Mouse (Mus musculus) G1E (cell line): ENCODE data around the gene Prrg4. TPM values are rescaled to one million over a fixed set of nuclear protein-coding genes. Genes with fewer than 3 reads are reported as not detected.
"Not testable (repeated sequence)": the region's sequence is repeated elsewhere in the genome, so short reads cannot be mapped to it uniquely, and the experiment has no call there.

Experiments
- ATAC-seq: 2 replicates; pipeline ENCODE4 v1.8.0; 2016; ENCODE audit warnings: mild to moderate bottlenecking; ENCODE audit not compliant: insufficient number of reproducible peaks, poor library complexity, low FRiP score, severe bottlenecking; ENCODE audit errors: extremely low read depth
- DNase-seq: peaks from one replicate; pipeline ENCODE4 v3.0.0; 2012; ENCODE audit warnings: low spot score
- H3K27me3 ChIP-seq: 2 replicates; pipeline ENCODE4 v1.6.1; 2012; ENCODE audit warnings: mild to moderate bottlenecking, low read length, inconsistent platforms; ENCODE audit not compliant: insufficient read depth
- H3K36me3 ChIP-seq: replicated peaks from 2 replicates; pipeline ENCODE3; 2012; ENCODE audit warnings: mild to moderate bottlenecking, inconsistent platforms
- H3K4me1 ChIP-seq: 2 replicates; pipeline ENCODE4 v1.6.1; 2012; ENCODE audit warnings: low read depth, low read length, inconsistent platforms, mixed read lengths; ENCODE audit not compliant: insufficient read depth
- H3K4me3 ChIP-seq: 2 replicates; pipeline ENCODE4 v1.5.1; 2012; ENCODE audit warnings: low read depth, mild to moderate bottlenecking, inconsistent platforms, low read length, moderate library complexity, mixed read lengths
- H3K9me3 ChIP-seq: replicated peaks from 2 replicates; pipeline ENCODE4 v1.6.1; 2012; ENCODE audit warnings: inconsistent platforms
- CTCF ChIP-seq: IDR thresholded peaks from 2 replicates; pipeline ENCODE4 v1.5.1; 2012; ENCODE audit warnings: low read depth, low read length, inconsistent platforms, mixed read lengths
- GATA1 ChIP-seq: IDR thresholded peaks from 2 replicates; pipeline ENCODE4 v1.6.1; 2012; ENCODE audit warnings: borderline replicate concordance, low read length, inconsistent platforms, mixed read lengths
- GATA2 ChIP-seq: IDR thresholded peaks from 2 replicates; pipeline ENCODE4 v1.6.1; 2012; ENCODE audit warnings: low read depth, low read length, inconsistent platforms, borderline replicate concordance
- POLR2AphosphoS5 ChIP-seq: IDR thresholded peaks from 2 replicates; pipeline ENCODE4 v1.6.1; 2012; ENCODE audit warnings: low read depth, low read length, inconsistent platforms; ENCODE audit not compliant: insufficient replicate concordance
- TAL1 ChIP-seq: conservative IDR thresholded peaks from 2 replicates; pipeline ENCODE4 v1.6.1; 2012; ENCODE audit warnings: low read depth, low read length, inconsistent platforms, mixed read lengths
- polyA plus RNA-seq: library from polyadenylated mRNA; stranded (reverse); fragments of >175 nt; gene quantifications from 2 replicates; pipeline ENCODE4 v1.2.3, GENCODE M21; 2012
- total RNA-seq, 2 experiments: library from RNA; stranded (forward) in 1 of 2; stranded (reverse) in 1 of 2; fragments of 200-1000 nt in 1 of 2; fragments of >200 nt in 1 of 2; fragmentation: Nextera tagmentation in 1 of 2; gene quantifications; 2 replicates each; pipeline ENCODE4 v1.2.3; 2014 to 2017

Gene Prrg4
- total and polyA plus RNA-seq, 3 experiments, result 0.05 TPM; not detected in 2

- H3K9me3 ChIP-seq, result no peaks in the 10 kb centered on the region
- no peaks in the 10 kb centered on the region for H3K4me1 ChIP-seq
- no peak for ATAC-seq
- TF ChIP-seq CTCF (no peak), GATA1 (no peak), POLR2AphosphoS5 (no peak), GATA2 (no peak), TAL1 (no peak)
- DNase-seq, result no peak
- H3K27me3 ChIP-seq, result peaks cover 11% of the 10 kb centered on the region
- H3K36me3 ChIP-seq, result no peaks in the 10 kb centered on the region
- H3K4me3 ChIP-seq, result no peak overlapping the region
These were observed 23.5 kb downstream of the Prrg4 start for GRCm38 (mm10) chr2:104826191-104826590.

DNA sequence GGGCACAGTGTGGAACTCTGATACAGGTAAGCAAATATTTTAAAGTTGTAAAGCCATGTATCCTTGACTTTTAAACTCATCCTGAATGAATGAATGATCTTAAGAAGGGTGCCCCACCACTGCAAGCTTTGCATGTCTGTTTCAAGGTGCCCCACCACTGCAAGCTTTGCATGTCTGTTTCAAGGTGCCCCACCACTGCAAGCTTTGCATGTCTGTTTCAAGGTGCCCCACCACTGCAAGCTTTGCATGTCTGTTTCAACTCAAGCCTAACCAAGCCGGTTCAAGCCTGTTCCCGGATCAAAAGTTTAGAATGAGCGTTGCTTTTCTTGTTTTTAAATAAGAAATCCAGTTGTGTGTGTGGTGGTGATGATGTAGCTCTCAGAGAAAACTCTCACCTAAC lies 30.9 kb downstream of the Prrg4 start:
- Histone ChIP-seq H3K27me3 (peaks cover 16% of the 10 kb centered on the region), H3K4me1 (peaks cover 33% of the 10 kb centered on the region)
- not testable (repeated sequence) for H3K36me3 ChIP-seq, H3K4me3 ChIP-seq, ATAC-seq, H3K9me3 ChIP-seq, DNase-seq

DNA sequence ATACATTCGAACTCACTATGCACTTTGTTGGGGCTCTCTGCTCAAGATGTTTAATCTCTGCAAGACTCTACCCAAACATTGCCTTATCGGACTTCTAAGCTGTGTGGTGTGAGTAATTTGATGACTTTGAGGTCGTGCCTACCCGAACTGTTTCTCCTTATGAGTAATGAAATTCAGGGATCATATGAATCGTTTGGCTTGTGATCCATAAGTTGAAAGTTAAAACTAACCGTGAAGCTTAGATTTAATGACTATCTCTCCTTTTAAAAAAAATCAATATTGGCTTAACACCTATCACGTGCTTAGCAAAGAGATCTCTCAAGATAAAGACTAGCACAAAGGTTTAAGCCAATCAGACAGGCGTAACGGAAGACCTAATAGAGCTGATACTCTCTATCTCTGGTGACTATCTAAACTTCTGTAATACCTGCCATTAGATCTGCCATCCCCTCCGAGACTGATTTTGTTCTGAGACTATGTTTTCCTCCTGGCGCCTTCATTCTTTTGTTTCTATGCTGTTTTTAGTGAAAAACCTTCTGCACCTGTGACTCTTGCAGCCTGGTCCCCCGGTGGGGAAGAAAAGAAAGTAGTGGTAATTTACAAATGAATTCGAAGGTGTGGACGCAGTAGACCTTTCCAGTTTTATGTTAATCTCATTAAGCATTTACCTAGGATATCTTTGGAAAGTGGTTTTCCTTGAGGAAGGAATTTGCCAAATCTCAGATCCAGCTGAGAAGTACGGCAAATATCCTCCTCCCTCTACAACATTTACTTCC lies 31.9 kb downstream of the Prrg4 start:
- Histone ChIP-seq H3K4me3 (peak overlapping the region; percentile 79), H3K4me1 (peaks cover 33% of the 10 kb centered on the region), H3K36me3 (no peaks in the 10 kb centered on the region), H3K27me3 (peaks cover 7% of the 10 kb centered on the region), H3K9me3 (no peaks in the 10 kb centered on the region)
- ATAC-seq (no peak), DNase-seq (no peak)
- TF ChIP-seq TAL1 (no peak), POLR2AphosphoS5 (no peak), CTCF (no peak)

- H3K27me3 ChIP-seq, result peaks cover 7% of the 10 kb centered on the region
- TF ChIP-seq TAL1 (no peak), GATA1 (no peak), GATA2 (no peak), CTCF (no peak), POLR2AphosphoS5 (no peak)
- DNase-seq, result peak; percentile 75
- peaks cover 33% of the 10 kb centered on the region for H3K4me1 ChIP-seq
- peak; percentile 67 for ATAC-seq
- no peaks in the 10 kb centered on the region for H3K36me3 ChIP-seq
- H3K4me3 ChIP-seq, result peak overlapping the region; percentile 79
- no peaks in the 10 kb centered on the region for H3K9me3 ChIP-seq
These were observed 32.7 kb downstream of the Prrg4 start for GRCm38 (mm10) chr2:104816866-104817439.

- Histone ChIP-seq H3K4me3 (peak within 1 kb of the TSS; percentile 79), H3K27me3 (peaks cover 7% of the 10 kb centered on the region), H3K9me3 (no peaks in the 10 kb centered on the region), H3K36me3 (no peaks in the 10 kb centered on the region), H3K4me1 (peaks cover 33% of the 10 kb centered on the region)
- DNase-seq, result no peak
- ATAC-seq, result no peak
- TF ChIP-seq CTCF, result no peak
- TF ChIP-seq GATA1, result no peak
- no peak for TF ChIP-seq POLR2AphosphoS5
- no peak for TF ChIP-seq GATA2
- no peak for TF ChIP-seq TAL1
These were observed 33.3 kb downstream of the Prrg4 start, which contains the start of gene Qser1 for GRCm38 (mm10) chr2:104816371-104816827. Gene Qser1, minus strand, starts transcription at chr2:104816760.

DNA sequence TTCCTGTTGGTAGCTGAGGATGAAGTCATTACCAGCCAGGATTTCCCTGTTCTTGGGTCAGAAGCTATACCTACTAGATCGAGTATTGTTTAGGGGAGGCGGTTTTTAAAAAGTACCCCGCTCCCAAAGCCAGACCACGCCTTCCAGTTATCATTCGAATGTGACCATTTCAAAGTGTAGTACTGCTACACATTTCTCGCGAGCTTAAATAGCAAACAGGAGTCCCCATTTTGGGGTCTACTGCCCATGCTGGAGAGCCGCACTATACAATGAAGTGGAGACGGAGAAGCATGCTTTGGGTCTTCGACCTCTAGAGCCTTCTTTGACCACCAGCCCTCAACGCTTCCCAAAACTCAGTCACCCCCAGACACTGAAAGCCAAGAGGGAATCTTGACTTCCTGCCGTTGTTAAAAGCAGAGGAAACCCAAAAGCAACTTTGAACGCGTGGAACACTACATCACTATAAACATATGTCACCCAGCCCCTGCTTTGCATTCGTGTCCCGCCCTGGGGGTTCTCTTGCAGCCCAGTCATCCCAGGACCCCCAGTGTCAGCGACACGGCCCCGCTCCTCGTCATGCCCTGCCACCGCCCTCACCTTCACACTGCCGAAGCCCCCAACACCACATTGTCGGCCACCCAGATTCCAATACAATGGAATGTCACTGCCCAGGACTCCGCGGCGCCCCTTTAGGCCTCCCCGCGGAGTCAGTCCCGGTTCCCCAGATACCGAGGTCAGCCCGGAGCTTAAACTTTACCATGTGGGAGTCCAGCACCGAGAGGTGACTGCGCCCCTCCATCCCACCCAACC lies 33.9 kb downstream of the Prrg4 start:
- ATAC-seq (peak; percentile 10; the same call in 1 of the 2 replicates), DNase-seq (peak; percentile 26)
- Histone ChIP-seq H3K27me3 (peaks cover 4% of the 10 kb centered on the region; the same call in 1 of the 2 replicates), H3K4me3 (peak overlapping the region; percentile 79), H3K4me1 (peaks cover 36% of the 10 kb centered on the region), H3K36me3 (no peaks in the 10 kb centered on the region), H3K9me3 (no peaks in the 10 kb centered on the region)
- TF ChIP-seq GATA1 (no peak), GATA2 (no peak)
